Mouse (Mus musculus) G1E (cell line): Measurements from ENCODE around the gene Carhsp1.

Source experiments
- CTCF ChIP-seq: IDR thresholded peaks from 2 replicates; pipeline ENCODE4 v1.5.1; 2012; ENCODE audit warnings: low read depth, low read length, inconsistent platforms, mixed read lengths
- GATA2 ChIP-seq: IDR thresholded peaks from 2 replicates; pipeline ENCODE4 v1.6.1; 2012; ENCODE audit warnings: low read depth, low read length, inconsistent platforms, borderline replicate concordance
- TAL1 ChIP-seq: conservative IDR thresholded peaks from 2 replicates; pipeline ENCODE4 v1.6.1; 2012; ENCODE audit warnings: low read depth, low read length, inconsistent platforms, mixed read lengths

- no peak for TF ChIP-seq TAL1
- no peak for TF ChIP-seq CTCF
- TF ChIP-seq GATA2: no peak
Observed at GRCm38 (mm10) chr16:8630419-8630818, 41.5 kb downstream of the Carhsp1 start.
